Mouse (Mus musculus): ENCODE results near the gene Ifit3.

DNA sequence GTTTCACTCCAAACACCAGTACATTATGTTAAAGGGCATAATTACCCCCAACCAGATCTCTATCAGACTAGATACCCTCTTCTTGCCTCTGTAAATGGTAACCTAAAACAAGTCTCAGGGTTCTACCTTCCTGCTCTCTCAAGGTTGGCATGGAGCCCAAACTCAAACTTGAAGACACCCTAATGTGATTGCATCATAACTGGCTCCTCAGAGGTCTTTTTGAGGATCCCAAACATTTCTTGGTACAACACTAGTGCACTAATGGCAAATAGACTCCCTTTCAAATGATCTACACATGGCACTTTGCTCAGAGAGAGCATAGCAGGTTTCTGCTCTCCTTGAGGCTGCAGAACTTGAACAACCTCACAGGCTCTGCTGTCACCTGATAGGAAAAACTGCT lies 13.5 kb downstream of the Ifit3 start:
- TF ChIP-seq POLR2A (IDR thresholded peaks at IDR 0.05; ENCODE audit: borderline replicate concordance, insufficient read depth, low read length) (no peak), CTCF (IDR thresholded peaks at IDR 0.05; ENCODE audit: borderline replicate concordance, insufficient read depth, low read depth, low read length) (no peak)
